Mouse (Mus musculus) ovary, adult 2 months (tissue): ENCODE data around the gene Tead3. TPM values are rescaled to one million over a fixed set of nuclear protein-coding genes. Genes with fewer than 3 reads are reported as not detected.

Experiments used
- polyA plus RNA-seq: library from polyadenylated mRNA; depleted of rRNA; stranded (reverse); fragments of >200 nt; gene quantifications from 2 replicates; pipeline ENCODE4 v1.2.3, GENCODE M21; 2012; rRNA removed

Tead3 gene
- 34.2 and 40.1 TPM in 2 replicates for polyA plus RNA-seq

GRCm38 (mm10) chr17:28350466-28351352, at the start of gene Tead3:
Tead3 (minus strand) TSS chr17:28350817.

DNA sequence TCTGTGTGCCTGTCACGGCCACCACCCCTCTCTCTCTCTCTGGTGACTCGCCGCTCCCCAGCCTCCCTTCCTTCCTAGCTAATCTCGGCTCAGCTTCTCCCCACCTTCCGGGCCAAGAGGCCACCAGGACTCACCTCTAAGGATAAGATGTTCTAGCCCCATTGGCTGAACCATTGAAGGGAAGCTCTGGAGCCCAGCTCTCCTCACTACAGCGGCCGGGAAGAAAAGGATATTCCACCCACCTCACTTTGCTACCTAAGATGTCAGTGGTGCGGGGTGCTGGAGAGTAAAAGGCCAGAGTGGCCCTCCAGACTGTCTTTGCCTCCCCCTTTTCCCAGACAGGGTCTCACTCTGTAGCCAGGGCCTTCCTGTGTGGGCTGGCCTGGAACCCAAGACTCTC, 14.5 kb upstream of the Tead3 start, which contains the start of gene Tulp1:
TSS of gene Tulp1 (minus strand) at position 101 of the 400 bp plus-strand sequence.

DNA sequence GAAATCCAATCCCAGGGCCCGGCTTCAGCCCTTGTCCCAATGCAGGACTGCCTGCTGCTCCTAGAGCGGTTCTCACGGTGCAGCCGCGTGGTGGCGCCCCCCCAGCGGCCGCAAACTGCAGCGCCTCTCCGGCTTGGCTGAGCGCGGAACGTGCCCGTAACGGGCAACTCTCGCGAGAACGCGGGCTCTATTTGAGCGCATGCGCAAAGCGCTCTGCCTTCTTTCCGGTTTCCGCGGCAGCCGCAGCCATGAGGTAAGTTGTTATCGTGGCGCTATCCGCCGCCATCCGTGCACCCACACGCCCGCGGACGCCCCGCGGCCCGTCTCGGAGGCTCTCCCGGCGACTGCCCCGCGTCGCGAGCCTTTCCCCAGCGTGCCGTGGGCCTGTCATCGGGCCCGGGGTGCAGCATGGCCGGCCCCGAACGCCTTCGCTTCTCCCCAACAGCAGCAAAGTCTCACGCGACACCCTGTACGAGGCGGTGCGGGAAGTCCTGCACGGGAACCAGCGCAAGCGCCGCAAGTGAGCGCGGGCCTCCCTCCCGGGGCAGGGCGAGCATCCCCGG, 22.2 kb downstream of the Tead3 start, which contains the start of gene Rpl10a:
TSS of gene Rpl10a (plus strand) at position 106 of the 563 bp plus-strand sequence.

GRCm38 (mm10) chr17:28313212-28313879, 37.3 kb downstream of the Tead3 start, which contains the start of gene Fance:
Fance (plus strand) TSS chr17:28313519.

Other genes with a start within 250 kb of the Tead3 start
- gene Scube3, start 208.7 kb downstream of the Tead3 start, polyA plus RNA-seq, result 3.4 and 4.3 TPM in 2 replicates
- 166 and 193 TPM in 2 replicates for gene Zfp523, start 173.7 kb downstream of the Tead3 start, polyA plus RNA-seq
- 5.3 and 7.1 TPM in 2 replicates for gene Def6, start 143.0 kb downstream of the Tead3 start, polyA plus RNA-seq
- gene Ppard, start 118.1 kb downstream of the Tead3 start, polyA plus RNA-seq, result 36.5 and 40.0 TPM in 2 replicates
- 28.9 and 31.7 TPM in 2 replicates for gene Fance, start 37.3 kb downstream of the Tead3 start, polyA plus RNA-seq
- gene Rpl10a, start 22.3 kb downstream of the Tead3 start, polyA plus RNA-seq, result 4,084 and 8,432 TPM in 2 replicates
- 3.7 and 4.1 TPM in 2 replicates for gene Tulp1, start 14.4 kb upstream of the Tead3 start, polyA plus RNA-seq
- gene Fkbp5, start 166.7 kb upstream of the Tead3 start, polyA plus RNA-seq, result 188 and 212 TPM in 2 replicates
- 0.14 and 0.32 TPM in 2 replicates for gene Armc12, start 180.0 kb upstream of the Tead3 start, polyA plus RNA-seq
- not detected in 2 replicates for gene Clpsl2, start 198.6 kb upstream of the Tead3 start, polyA plus RNA-seq
- 7.8 and 39.7 TPM in 2 replicates for gene Clps, start 209.9 kb upstream of the Tead3 start, polyA plus RNA-seq
- gene Lhfpl5, start 224.8 kb upstream of the Tead3 start, polyA plus RNA-seq, result not detected in 2 replicates